Mouse (Mus musculus): ENCODE results near the gene Ift140.

Gene Ift140

DNA sequence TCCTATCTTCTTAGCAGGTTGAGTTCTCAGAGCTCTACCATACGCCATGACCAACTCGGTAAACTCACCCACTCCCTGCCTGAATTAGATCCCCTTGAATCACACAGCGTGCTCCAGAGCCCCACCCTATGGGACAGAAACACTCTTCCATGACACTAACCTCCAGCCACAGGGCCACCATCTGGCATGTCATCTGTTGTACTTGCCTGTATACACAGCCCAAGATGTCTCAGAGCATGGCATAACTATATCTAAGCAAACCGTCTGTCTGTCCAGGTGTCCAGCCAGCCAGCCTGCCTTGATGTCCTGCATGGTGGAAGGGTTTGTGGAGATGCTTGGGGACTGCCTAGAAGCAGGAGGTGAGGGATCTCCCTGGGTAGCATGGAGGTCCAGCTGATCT, 61.0 kb downstream of the Ift140 start:
- DNase-seq (ENCODE audit: low read depth, low spot score): no peak

- DNase-seq (ENCODE audit: low read depth, low spot score): no peak
These were observed 62.0 kb downstream of the Ift140 start for GRCm38 (mm10) chr17:25077771-25078372.

GRCm38 (mm10) chr17:25080210-25080609, 64.3 kb downstream of the Ift140 start:
- DNase-seq (ENCODE audit: low read depth, low spot score): no peak

DNA sequence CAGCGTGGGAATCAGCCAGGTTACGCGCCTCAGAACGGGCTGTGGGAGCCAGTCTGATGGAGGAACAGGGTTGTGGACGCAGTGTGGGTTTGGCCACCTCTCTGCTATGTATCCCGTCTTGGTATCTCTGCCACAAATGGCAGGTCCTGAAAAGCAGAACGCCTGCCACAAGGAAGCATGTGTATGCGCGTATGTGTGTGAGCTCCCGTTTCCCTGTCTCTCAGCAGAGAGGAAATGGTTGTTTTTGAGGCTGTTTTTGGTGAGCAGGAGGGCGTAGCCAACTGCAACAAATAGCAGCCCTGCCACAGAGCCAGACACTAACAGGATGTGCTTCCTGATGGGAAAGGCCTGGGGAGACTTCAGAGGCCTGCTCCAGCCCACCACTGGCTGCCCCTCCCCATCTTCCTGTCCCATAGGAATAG, 65.1 kb downstream of the Ift140 start:
- DNase-seq (ENCODE audit: low read depth, low spot score): no peak

DNA sequence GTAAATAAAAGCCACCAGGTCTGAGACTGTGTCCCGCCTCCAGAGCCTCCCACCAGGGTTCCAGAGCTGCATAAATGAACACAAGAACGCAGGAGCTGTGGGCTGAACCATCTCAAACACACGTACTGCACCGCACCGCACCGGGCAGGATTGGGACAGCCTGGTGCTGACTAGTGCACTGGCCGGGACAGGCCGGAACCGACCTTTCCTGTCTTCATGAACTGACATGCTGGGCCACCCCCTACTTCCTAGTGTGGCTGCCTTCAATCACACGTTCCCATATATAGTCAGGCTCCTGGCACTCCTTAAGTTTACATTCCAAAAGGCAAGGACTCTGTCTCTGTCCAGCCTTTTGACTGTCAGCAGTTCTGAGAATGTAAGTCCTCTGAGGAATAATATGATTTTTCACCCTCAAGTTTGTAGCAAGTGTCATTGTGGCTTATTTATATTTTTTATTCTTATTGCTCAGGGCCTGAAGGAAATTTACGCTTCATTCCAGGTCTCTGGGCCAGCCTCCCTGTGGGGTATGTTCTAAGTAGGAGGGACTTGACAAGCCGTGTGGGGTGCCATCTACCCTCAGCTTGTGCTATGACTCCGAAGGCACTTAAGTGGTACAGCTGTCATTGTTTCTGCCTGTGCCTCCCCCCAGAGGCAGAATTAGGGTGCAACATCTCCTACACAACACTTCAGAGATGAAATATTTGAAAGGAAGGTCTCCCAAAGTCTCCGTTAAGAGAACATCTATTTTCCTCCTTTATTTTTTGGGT, 66.4 kb downstream of the Ift140 start:
- DNase-seq (ENCODE audit: low read depth, low spot score): no peak

DNA sequence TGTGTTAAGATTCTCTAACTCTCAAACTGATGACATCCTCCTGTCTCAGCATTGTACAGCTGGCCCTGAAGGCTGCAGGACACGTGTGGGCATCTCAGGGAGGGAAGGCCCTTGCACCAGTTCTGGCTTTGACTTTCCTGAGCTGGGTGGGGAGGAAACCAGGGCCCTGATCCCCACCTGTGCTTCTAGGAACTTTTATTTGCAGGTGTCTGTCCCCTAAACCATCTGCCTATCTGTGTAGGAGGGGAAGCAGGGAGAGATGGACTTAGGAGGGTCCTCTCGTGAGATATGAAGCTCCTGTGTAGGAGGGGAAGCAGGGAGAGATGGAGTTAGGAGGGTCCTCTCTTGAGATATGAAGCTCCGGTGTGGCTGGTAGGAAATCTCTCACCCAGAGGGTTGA, 67.0 kb downstream of the Ift140 start:
- no peak for DNase-seq (ENCODE audit: low read depth, low spot score)

DNA sequence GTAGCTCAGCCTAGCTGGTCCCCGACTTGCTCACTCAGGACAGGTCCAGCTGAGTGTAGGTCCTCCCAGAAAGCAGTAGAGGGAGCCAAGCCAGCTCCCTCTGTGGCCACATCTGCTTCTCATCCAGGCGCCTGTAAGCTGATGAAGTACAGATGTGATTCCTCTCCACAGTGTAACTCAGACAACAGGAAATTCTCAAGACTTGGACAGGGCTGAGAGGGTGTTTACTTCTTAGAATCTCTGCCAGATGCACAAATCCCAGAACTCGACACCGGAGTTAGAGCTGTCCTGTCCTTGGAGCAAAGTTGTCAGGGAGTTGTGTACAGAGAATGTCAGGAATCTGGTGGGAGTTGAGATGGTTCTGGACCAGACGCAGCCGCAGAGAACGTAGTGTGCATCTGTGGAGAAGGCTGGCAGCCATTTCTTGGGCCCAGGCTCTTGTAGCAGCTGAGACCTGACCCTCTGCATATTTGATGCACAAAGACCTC, 67.6 kb downstream of the Ift140 start, which contains the start of gene Tmem204:
Gene Tmem204, minus strand, starts transcription at position 148 of the 488 bp plus-strand sequence.
- no peak for DNase-seq (ENCODE audit: low read depth, low spot score)

DNA sequence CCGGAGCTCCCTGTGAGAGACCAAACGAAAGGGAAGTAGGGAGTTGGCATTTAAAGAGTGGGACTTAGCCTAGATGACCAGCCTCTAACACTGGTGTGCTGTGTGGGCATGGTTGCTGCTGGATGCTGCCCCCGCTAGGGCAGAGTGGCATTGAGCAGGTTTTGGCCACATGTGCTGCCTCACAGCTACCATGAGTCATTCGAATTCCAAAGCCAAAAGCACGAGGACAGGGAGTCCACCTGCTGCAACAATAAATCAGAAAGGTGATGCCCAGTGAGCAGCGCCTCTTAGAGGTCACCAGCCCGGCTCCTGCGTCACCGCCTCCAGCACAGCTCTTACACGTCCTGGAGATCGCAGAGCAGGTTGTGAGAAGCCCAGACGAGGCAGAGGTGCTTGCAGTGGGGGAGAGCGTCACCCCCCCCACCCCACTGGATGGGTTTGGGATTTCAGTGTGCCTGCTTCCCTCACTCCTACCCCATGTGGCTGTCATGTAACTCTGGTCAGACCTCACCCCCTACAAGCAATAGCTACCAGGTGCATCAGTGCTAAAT, 69.0 kb downstream of the Ift140 start:
- DNase-seq (ENCODE audit: low read depth, low spot score): no peak

- no peak for DNase-seq (ENCODE audit: low read depth, low spot score)
These were observed 70.8 kb downstream of the Ift140 start for GRCm38 (mm10) chr17:25086724-25087123.

GRCm38 (mm10) chr17:25089158-25089557, 73.3 kb downstream of the Ift140 start:
- DNase-seq (ENCODE audit: low read depth, low spot score): no peak

DNA sequence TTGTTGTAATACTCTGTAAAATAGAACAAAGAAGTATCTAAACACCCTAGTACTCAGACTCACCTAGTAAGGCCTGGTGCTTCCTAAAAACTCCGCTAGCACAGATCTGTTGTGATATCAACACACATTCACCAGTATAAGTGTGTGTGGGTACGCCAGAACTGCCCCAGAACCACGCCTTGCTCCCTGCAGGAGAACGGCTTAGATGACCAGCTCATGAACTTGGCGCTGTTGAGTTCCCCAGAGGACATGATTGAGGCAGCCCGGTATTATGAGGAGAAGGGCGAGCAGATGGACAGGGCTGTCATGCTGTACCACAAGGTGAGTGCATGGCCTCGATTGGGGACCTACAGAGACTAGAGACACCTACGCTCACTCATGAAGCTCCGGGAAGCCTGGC, 74.6 kb downstream of the Ift140 start:
- DNase-seq (ENCODE audit: low read depth, low spot score): no peak

GRCm38 (mm10) chr17:25096221-25096620, 80.3 kb downstream of the Ift140 start:
- no peak for DNase-seq (ENCODE audit: low read depth, low spot score)

DNA sequence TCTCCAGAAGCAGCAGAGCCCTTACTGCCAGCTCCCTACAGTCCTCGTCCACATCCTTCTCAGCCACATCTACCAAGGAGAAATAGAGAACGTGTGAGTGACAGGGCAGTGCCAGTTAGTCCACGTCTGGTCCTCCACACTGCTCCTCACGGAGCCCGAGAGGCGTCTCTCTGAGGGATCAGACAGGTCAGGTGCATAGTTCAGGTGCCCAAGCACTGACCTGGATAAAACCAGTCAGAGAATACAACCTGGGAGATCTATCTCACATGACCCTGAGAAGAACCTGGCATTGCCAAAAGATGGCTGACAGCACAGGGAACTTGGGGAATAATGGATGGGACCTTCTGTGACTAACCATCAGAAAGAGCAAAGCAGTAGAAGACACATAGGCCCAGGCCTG, 84.2 kb downstream of the Ift140 start:
- DNase-seq (ENCODE audit: low read depth, low spot score): no peak

- DNase-seq (ENCODE audit: low read depth, low spot score): no peak
These were observed 85.5 kb downstream of the Ift140 start for GRCm38 (mm10) chr17:25101338-25101737.

- no peak for DNase-seq (ENCODE audit: low read depth, low spot score)
These were observed 91.9 kb downstream of the Ift140 start for GRCm38 (mm10) chr17:25107786-25108185.

DNA sequence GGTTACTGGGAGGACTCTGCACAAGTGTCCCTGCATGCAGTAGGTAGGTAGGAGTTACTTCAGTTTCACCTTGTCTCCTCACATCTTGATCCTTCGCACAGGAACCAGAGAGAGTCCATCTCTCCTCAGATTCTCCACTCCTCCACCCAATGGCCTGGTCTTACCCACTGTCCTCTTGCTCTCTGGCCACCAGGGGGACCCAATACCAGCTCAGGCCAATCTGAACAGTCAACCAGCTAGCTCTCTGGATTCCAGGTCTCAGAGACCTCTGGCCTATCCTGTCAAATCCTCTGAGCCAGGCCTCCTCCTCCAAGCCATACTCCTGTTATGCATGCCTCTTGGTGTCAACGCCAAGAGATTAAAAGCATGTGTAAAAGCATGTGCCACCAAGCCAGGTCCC, 93.7 kb downstream of the Ift140 start:
- peak; percentile 29 for DNase-seq (ENCODE audit: low read depth, low spot score)

- no peak for DNase-seq (ENCODE audit: low read depth, low spot score)
These were observed 94.7 kb downstream of the Ift140 start for GRCm38 (mm10) chr17:25110590-25110989.

DNA sequence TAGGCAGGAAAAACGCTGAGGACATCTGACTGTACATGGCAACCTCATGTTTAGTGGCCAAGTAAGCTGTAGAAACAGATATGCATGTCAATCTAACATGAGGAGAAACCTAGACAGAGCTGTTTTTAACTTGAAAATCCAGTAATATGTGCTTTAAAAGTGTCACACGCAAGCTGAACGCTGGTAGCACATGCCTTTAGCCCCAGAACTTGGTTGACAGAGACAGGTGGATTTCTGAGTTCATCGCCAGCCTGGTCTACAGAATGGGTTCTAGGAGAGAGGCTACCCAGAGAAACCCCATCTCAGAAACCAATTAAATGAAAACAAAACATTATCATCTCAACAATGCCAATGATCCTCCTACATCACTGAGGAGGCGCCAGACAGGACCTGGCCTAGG, 95.3 kb downstream of the Ift140 start:
- DNase-seq (ENCODE audit: low read depth, low spot score): no peak

- DNase-seq (ENCODE audit: low read depth, low spot score): no peak
These were observed 96.0 kb downstream of the Ift140 start for GRCm38 (mm10) chr17:25111739-25112422.

GRCm38 (mm10) chr17:25112423-25112810, 96.5 kb downstream of the Ift140 start:
- no peak for DNase-seq (ENCODE audit: low read depth, low spot score)

DNA sequence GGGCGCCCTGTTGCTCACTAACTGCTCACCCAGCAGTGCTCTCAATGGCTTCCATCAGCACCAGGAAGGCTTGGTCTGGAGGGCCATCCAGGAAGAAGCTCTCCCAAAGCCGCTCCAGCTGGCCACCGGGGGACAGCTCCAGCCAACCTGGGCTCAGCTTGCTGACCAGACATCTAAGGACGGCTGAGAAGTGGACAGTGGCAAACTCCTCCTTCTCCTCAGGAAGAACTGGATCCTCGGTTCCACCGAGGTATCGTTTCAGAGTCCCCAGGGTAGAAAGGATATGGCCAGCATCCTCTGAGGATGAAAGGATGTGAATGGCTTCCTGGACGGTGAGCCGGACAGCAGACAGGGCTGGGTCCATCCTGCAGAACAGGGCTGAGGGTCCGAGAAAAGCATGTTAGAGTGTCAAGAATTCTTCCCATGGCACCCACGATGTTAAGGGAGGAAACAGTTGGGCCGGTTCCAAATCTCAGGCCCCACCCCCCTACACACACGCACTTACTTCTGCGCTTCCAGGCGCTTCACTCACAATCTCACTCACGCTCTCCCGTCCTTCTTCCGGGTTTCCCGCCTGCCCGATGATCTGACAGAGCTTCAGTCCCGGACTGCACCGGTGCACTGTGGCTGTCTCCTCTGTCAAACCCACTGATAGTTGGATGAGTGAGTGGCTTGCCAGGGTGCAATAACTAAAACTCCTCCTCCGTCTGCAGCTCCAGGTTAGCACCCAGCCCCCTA, 99.2 kb downstream of the Ift140 start:
- peak; percentile 65 for DNase-seq (ENCODE audit: low read depth, low spot score)
